Mouse (Mus musculus): ENCODE data around the gene Ccdc189. TPM values are rescaled to one million over a fixed set of nuclear protein-coding genes. Genes with fewer than 3 reads are reported as not detected.

Ccdc189 gene
- polyA plus RNA-seq (2012; rRNA removed): 12.9 and 13.4 TPM in 2 replicates

DNA sequence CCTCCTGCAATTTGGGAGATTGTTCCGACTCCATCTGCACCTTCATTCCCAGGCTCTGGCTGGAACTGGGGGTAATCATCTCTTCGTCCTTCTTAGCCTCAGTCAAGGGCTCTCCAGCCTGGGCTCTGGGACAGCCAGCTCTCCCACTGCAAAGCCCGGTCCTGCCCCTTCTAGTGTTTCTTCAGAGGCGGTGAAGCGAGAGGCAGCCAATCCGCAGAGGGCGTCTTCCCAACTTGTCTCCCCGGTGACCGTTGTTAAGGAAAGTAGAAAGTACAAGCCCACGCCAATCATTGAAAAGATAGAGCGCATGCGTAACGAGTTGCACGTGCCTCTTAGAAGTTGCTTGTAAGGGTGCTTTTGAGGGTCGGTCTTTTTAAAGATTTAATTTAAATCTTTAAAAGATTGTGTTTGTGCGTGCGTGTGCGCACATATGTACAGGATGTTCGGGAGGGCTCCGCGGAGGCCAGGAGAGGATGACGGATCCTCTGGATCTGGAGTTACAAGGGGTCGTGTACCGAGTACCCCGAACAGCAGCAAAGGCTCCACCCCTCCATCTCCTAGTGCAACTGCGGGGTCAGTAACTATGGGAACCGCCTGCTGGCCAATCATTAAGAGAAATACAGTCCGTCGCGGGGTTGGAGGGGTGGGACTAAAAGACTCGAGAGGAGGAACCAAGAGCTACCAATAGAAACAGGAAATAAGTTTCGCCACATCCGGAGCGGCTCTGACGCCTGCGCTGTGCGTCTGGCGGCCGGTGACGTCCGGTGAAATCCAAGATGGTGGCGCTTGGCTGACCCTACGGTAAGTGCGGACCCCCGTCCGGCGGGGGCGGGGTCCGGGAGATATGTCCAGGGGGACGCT, at the start of gene Ccdc189, which contains the start of gene Rnf40:
Gene Ccdc189 (minus strand): TSS at position 585 of the 861 bp plus-strand sequence.
Gene Rnf40 (plus strand): TSS at position 757 of the 861 bp plus-strand sequence.

DNA sequence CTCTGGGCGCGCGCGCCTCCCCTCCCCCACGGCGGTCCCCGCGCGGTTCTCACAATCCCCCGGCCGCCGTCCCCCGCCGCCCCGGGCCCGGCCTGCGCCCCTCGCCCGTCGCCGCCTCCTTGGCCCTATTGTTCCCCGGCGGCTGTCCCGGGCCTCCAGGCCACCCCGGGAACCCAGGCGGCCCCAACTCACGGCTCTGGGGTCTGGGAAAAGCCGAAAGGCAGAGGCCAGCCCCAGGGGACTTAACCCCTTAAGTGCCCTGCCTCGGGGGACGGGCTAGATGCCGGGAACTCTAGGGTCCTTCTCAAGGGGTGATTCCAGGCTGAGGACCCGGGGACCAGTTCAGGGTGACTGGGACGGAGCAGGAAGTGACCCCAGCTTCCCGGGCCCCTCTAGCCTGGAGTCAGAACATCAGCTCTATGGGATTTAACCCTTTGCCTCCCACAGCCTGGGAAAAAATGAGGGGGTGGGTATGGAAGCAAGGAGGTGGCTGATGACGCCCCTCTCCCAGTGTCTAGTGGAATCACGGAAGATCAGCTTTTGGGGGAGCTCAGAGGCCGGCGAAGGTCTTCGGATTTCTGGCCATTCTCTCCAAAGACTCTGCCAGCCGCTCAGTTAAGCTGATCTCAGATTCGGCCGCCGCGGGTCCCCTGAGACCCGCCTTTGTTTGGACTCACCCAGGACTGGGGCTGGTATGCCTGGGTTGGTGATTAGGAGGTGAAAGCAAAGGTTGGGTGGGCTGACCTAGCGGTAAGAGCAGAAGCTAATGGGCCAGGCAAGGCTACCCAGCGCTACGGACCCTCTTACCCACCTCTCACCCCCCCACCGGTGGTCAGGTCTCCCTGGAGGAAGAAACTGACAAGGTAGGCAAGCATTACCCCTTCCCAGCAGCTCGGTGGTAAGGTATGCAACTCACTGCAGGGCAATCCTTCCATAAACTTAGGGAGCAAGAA, 26.8 kb upstream of the Ccdc189 start, which contains the start of gene Zfp629:
Gene Zfp629 (minus strand): TSS at position 907 of the 953 bp plus-strand sequence.

DNA sequence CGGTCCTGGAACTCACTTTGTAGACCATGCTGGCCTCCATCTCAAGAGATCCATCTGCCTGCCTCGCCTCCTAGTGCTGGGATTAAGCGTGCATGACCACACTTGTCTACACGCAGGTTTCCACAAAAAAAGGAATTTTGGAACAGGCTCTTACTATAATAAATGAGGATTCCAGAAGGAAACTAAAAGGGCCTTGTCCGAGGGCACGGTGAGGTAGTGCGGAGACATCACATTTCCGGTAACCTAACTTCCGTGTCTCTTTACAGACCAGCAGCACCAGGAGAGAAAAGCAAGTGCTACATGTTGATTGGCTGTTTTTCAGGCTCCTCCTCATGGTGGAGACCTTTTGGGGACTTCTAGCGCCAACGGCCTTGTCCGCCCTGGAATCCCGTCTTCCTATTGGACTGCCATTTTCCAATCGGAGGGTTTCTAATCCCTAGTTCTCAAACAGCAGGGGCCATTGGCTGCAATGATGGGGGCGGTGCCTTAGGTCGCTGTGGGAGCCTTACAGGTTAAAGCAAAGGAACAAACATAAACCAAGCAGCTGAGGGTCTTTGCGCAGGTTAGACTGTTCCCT, 15.4 kb downstream of the Ccdc189 start, which contains the start of gene Phkg2:
Gene Phkg2 (plus strand): TSS at position 446 of the 577 bp plus-strand sequence.

DNA sequence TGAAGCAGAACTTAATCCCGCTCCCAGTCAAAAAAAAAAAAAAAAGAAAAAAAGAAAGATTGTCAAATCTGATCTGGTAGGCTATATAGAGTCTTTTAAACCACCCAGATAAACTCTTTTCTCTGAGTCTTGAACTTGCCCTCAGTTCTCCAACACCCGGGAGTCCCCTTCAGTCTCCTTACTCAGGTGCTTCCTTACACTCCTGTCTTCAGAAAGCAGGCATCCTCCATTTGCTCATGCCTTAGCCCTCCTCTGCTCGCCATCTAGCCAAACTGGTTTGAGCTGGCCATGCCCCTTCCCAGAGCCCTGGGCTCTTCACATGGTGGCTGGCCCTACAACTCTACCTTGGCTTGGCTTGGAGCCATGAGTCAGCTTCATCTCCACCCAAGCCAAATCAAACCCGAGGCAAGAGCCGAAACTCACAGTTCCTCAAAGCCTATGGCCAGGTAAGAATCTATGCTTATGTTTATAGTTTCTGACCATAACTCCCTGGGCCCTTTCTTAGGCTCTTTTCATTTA, 27.0 kb downstream of the Ccdc189 start, which contains the start of gene Tmem265:
Gene Tmem265 (plus strand): TSS at position 51 of the 519 bp plus-strand sequence.

Other genes with a start within 250 kb of the Ccdc189 start
- gene Zfp768, start 243.0 kb downstream of the Ccdc189 start, polyA plus RNA-seq (2012; rRNA removed): 38.6 and 41.2 TPM in 2 replicates
- 7.0 and 7.4 TPM in 2 replicates for gene Zfp747, start 212.5 kb downstream of the Ccdc189 start, polyA plus RNA-seq (2012; rRNA removed)
- gene 9130019O22Rik, start 201.4 kb downstream of the Ccdc189 start, polyA plus RNA-seq (2012; rRNA removed): 3.7 and 3.8 TPM in 2 replicates
- 7.4 and 7.5 TPM in 2 replicates for gene E430018J23Rik, start 195.0 kb downstream of the Ccdc189 start, polyA plus RNA-seq (2012; rRNA removed)
- 4.1 and 4.9 TPM in 2 replicates for gene Zfp764, start 181.8 kb downstream of the Ccdc189 start, polyA plus RNA-seq (2012; rRNA removed)
- gene Zfp688, start 166.5 kb downstream of the Ccdc189 start, polyA plus RNA-seq (2012; rRNA removed): 20.0 and 22.1 TPM in 2 replicates
- gene Zfp689, start 139.4 kb downstream of the Ccdc189 start, polyA plus RNA-seq (2012; rRNA removed): 12.3 and 12.5 TPM in 2 replicates
- 86.3 and 89.4 TPM in 2 replicates for gene Prr14, start 129.0 kb downstream of the Ccdc189 start, polyA plus RNA-seq (2012; rRNA removed)
- gene Fbrs, start 109.4 kb downstream of the Ccdc189 start, polyA plus RNA-seq (2012; rRNA removed): 28.5 and 42.4 TPM in 2 replicates
- gene Srcap, start 76.6 kb downstream of the Ccdc189 start, polyA plus RNA-seq (2012; rRNA removed): 20.8 and 25.3 TPM in 2 replicates
- 17.6 and 18.6 TPM in 2 replicates for gene Gm42715, start 69.0 kb downstream of the Ccdc189 start, polyA plus RNA-seq (2012; rRNA removed)
- 0.36 and 2.0 TPM in 2 replicates for gene Tmem265, start 27.2 kb downstream of the Ccdc189 start, polyA plus RNA-seq (2012; rRNA removed)
- 117 and 121 TPM in 2 replicates for gene Phkg2, start 15.3 kb downstream of the Ccdc189 start, polyA plus RNA-seq (2012; rRNA removed)
- gene Rnf40, start 172 bp upstream of the Ccdc189 start, polyA plus RNA-seq (2012; rRNA removed): 56.5 and 57.7 TPM in 2 replicates
- 39.2 and 42.5 TPM in 2 replicates for gene Zfp629, start 27.2 kb upstream of the Ccdc189 start, polyA plus RNA-seq (2012; rRNA removed)
- 53.7 and 67.6 TPM in 2 replicates for gene Bcl7c, start 120.3 kb upstream of the Ccdc189 start, polyA plus RNA-seq (2012; rRNA removed)
- 9.8 and 15.3 TPM in 2 replicates for gene Ctf1, start 124.1 kb upstream of the Ccdc189 start, polyA plus RNA-seq (2012; rRNA removed)
- gene Ctf2, start 143.6 kb upstream of the Ccdc189 start, polyA plus RNA-seq (2012; rRNA removed): not detected in 2 replicates
- gene Fbxl19, start 155.9 kb upstream of the Ccdc189 start, polyA plus RNA-seq (2012; rRNA removed): 131 and 136 TPM in 2 replicates
- gene Orai3, start 181.2 kb upstream of the Ccdc189 start, polyA plus RNA-seq (2012; rRNA removed): 8.2 and 10.4 TPM in 2 replicates
- gene Setd1a, start 188.1 kb upstream of the Ccdc189 start, polyA plus RNA-seq (2012; rRNA removed): 16.7 and 23.0 TPM in 2 replicates
- not detected in 2 replicates for gene Gm49388, start 197.0 kb upstream of the Ccdc189 start, polyA plus RNA-seq (2012; rRNA removed)
- gene Hsd3b7, start 212.0 kb upstream of the Ccdc189 start, polyA plus RNA-seq (2012; rRNA removed): 15.0 and 18.8 TPM in 2 replicates
- 55.6 and 78.3 TPM in 2 replicates for gene Stx4a, start 235.7 kb upstream of the Ccdc189 start, polyA plus RNA-seq (2012; rRNA removed)
- 82.8 and 97.6 TPM in 2 replicates for gene Stx1b, start 236.0 kb upstream of the Ccdc189 start, polyA plus RNA-seq (2012; rRNA removed)

Data from central nervous system, embryonic 14 days (tissue).